Mouse (Mus musculus) cerebellum, postnatal 4 days (tissue): ENCODE data around the gene Lsm10.

Experiments
- DNase-seq, 2 experiments: peaks; one replicate each; pipeline ENCODE4 v3.0.0; 2022; ENCODE audit warnings: low spot score in 2 of 2, mixed read lengths in 1 of 2

Gene Lsm10

DNA sequence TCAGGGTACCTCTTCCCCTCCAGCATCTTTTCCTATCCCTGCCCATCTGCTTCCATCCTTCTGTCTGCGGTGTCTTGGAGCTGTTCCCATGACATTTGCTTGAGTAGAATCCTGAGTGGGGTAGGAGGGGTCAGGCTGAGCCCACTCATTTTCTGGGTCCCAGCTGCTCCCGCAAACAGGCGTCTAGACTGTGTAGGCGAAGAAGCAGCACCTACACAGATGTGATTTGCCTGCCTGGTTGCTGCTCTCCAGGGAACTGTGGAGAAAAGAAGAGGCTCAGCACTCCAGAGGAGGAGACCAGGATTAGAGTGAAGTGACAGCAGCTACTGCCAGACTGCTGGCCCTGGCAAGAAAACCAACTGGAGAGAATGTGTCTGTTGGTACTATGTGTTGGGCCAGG lies 22.2 kb downstream of the Lsm10 start:
- DNase-seq, result no peak

DNA sequence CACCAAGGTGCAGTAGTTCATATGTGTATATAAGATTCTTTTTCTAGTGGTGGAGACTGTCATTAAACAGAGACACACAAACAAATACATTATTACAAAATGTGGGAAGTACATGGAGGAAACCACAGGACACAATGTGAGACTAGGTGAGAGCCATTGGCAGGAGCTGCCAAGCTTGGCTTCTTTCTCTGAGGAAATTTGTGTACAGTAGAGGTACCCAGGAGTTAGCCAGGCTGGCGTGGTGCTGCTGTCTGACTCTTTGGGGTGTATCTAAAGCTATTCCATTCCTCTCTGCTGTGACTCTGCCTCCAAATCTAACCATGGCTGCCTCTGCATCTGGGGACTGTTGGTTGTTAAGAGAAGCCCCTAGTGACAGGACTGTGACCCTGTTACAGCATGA lies 22.6 kb downstream of the Lsm10 start:
- DNase-seq, result no peak

DNA sequence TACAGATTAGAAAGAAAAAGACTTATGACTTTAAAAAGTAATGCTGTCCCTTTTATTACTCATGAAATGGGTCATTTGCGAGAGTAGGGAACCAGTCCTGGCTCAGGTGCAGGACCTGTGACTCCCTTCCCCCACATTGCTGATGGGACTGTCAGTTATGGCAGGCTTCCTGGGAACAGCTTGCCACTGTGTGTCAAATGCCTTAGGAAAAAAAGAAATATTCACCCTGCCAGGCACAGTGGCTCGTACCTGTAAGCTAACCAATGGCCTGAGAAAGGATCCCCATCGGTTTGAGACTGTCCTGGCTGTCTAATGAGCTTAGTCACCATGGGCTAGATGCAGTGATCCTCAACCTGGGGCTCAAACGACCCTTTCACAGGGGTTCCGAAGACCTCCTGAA lies 23.6 kb downstream of the Lsm10 start:
- no peak for DNase-seq

DNA sequence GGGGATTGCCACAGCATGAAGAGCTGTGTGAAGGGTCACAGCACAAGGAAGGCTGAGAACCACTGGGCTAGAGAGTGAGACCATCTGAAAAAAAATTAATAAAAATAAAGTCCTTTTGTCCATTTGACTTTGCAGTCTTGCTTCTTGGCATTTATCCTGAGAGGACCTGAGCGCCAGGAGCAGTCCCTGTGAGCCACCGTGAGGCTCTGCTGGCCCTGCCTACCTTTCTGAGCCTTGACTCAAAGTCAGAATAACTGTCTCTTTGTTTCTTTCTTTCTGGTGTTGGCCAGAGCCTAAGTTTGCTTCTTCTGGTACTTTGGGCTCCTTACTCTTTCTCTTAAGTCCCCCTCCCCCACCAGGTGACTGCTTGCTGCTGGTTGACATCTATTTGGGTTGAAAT lies 24.1 kb downstream of the Lsm10 start:
- no peak for DNase-seq

DNA sequence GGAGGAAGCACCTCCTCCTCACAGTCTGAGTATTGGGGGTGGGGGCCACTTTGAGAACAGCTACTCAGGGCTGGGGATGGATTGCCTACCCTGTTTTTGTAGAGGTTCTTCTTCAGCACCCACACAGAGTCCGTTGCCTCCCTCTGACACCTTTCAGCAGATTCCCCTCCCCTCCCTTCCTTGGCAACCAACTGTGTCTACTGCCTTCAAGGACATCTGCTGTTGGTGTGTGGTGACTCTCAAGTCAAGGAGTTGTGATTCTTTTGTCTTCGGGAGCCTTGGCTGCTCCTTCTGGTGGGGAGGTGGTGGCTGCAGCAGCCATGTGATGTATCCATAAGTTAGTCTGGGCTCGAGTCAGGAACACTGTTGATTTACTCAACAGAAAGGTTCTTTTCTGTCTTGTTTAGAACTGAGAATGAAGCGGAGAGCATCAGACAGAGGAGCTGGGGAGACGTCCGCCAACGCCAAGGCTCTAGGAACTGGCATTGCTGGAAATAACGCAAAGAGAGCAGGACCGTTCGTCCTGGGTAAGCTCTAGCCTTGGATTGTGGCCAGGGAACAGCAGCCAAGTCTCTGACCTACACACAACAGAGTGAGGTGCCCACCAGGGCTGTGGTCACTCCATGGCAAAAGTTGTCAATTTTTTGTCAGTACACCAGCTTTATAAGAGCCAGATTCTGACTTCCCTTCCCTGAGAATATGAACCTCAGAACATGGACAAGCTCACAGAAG lies 27.1 kb downstream of the Lsm10 start:
- no peak for DNase-seq

DNA sequence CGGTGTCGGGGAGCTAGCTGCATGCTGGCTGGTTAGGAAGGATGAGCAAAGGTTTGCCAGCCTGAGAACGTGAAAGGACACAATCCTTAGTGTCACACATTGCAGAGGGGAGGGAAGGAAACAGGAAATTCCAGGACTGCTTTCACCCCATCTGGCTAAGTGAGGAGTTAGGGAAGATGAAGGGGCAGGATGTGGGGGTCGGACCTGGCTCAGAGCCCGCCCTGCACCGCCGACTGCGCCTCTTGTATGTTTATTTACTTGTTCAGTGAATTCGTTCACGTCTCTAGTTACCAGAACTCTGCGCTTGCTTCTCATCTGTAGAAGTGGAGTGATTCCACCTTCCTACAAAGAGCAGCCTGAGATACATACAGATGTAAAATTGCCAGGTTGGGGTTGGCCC lies 34.1 kb downstream of the Lsm10 start:
- DNase-seq, result no peak

DNA sequence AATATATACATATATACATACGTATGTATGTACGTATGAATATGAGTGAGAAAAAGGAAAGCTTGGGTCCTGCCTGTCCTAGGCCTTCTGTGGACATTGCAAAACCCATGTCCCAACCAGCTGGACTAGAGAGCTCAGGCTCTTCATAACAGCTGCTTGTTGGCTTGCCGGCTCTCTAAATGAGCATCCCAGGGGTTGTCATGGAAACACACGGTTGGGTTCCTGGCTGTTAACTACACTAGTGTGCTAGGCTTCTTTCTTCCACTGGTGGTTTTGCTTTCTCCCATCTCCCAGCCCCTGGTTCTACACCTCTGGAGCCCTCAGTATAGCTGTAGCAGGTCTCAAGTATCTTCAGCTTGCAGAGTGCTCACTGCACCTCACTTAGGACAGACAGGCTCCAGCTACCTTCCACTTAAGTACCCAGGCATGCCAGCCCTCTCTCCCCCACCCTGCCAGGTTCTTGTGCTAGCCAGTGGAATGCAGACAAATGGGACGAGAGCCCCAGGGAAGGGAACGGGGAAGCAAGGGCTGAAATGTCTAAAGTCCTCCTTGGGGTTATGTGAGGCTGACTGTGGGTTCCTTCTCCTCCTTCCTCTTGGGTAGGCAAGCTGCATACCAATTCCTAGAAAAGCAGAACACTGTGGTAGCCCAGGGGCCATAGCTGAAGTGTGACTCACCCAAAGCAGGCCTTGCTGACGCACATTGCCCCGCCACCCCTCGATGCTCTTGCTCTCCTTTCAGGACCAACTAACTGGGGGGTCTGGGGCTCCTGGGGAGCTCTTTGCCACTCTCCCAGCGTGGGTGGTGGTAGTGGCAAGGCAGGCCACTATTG lies 35.1 kb downstream of the Lsm10 start:
- peak in 1 of 2 experiments; percentile 67 for DNase-seq

DNA sequence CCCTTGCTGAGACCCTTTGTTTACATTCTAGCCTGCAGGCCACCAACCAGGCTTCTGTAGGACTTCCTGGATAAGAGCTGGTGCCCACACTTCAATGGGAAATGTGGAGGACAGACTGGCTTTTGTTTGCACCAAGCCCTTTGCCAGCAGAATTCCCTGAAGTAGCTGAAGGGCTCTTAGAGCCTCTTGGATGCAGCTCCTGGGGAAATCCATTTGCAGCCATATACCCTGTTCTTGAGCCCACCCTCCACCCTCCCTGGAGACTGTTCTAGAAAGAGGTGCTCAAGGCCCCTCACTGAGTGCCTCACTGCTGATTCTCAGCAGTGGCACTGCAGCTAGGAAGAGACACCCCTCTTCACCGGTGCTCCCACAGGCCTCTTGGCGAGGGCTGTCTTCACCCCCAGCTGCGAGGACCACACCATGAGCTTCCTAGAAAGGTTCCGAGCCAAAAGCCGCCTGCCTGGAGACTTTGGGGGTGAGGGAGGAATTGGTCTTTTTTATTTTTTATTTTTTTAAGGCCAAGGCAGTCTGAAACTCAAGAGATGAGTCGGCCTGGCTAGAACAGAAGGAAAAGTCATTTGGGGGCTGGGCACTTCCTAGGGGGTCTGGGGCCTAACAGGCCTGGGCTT lies 36.3 kb downstream of the Lsm10 start:
- no peak for DNase-seq

DNA sequence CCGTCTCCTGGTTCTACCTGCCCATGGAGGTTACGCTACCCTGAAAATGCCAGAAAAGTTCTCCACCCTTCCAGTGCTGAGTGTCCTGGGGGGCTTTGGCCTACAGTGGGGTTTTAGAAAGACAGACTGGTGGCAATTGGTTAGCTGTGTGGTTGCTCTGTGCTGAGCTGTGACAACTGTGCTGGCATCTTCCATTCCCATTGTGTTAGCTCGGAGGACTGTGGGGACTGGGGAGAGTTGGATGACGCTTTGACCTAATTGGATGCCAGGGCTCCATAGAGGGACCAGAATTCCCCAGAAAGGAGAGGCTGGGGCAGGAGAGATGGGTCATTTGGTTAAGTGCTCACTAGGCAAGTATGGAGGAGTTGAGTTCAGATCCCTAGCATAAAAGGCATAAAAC lies 37.8 kb downstream of the Lsm10 start:
- no peak for DNase-seq

DNA sequence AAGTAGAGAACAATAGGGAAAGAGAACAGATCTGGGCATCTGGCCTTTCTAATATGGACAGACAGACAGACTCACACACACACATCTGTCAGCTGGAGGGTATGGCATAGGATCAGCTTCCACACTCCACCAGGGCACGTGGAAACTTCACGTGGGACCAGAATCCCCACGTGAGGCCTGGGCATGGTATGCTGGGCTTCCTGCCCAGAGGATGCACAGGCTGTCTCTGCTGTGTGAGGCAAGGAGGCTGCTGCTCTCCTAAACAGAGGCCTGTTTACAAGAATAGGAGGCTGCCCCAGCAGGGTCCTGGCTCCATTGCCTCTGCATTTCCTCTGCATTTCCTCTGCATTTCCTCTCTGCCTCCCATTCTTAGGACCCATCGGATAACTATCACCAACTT lies 38.2 kb downstream of the Lsm10 start:
- no peak for DNase-seq

DNA sequence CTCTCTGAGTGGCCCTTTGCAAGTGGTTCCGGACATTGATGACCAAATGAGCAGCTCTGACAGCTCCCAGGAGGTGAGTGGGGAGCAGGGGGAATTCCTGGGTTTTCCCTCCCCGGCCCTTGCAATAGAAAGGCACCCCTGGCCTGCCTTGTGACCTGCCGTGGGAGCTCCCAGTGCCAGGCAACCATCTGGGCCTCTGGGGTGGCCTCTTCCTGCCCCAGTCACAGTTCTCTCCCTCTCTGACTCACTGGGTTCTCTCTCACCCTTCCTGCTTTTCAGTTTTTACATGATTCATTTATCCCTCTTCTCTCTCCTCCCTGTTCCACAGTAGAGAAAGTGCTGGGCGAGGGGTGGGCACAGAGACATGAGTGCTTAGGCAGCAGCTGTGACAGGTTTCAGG lies 41.4 kb downstream of the Lsm10 start:
- no peak for DNase-seq

DNA sequence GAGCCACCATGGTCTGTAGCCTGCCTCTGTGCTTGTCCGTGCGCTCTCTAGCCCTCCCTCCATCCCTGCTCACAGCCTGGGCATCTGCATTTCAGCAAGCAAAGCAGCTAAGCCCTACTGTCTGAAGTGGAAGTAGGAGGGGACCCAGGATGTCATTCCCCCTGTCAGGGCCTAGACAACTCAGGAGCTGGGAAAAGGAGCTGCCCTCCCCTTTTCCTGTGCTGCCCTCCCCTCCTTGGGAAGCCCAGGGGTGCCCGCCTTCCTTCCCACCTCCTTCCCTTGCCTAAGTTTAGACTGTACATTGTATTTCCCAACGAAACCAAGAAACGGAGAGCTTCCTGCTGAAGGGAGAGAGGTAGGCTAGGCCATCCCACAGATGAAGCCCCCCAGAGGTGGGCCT lies 44.6 kb downstream of the Lsm10 start:
- DNase-seq, result no peak

DNA sequence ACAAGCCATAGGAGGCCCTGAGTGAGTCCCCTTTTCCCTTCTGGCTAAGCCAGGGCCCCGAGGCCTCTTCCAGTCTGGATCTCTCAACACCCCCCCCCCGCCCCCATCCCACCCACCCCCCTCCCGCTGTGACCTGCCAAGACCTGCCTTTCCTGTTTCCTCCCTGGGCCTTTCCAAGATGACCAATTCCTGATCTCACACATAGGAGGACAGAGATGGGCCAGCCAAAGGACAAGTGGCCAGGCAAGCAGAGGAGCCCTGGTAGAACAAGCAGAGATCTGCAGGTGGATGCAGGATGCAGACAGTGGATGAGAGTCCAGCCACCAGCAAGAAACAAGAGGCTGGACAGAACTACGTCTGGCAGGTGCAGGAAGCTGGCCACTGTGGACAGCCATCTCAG lies 49.0 kb downstream of the Lsm10 start:
- no peak for DNase-seq

DNA sequence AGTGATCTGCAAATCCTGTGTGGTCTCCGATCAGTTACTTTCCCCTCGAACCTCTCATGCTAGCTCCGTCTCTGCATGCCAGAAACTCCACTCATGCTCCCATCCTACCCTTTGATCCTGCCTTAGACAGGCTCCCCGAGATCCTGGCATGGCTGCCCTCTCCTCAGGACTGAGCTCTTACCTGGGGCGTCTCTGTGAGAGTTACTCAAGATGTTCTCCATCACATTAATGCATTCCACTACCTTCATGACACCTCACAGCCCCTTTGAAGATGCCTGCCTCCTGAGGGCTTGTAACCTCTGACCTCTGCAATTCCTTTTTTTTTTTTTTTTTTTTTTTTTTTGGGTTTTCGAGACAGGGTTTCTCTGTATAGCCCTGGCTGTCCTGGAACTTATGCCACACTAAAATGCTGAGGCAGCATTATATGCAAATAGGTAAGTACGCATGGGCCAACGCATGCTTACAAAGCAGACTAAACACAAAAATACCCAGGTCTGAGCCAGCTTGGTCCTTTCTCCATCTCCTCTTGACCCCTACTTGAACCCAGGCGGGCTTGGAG lies 50.6 kb downstream of the Lsm10 start:
- DNase-seq, result no peak

DNA sequence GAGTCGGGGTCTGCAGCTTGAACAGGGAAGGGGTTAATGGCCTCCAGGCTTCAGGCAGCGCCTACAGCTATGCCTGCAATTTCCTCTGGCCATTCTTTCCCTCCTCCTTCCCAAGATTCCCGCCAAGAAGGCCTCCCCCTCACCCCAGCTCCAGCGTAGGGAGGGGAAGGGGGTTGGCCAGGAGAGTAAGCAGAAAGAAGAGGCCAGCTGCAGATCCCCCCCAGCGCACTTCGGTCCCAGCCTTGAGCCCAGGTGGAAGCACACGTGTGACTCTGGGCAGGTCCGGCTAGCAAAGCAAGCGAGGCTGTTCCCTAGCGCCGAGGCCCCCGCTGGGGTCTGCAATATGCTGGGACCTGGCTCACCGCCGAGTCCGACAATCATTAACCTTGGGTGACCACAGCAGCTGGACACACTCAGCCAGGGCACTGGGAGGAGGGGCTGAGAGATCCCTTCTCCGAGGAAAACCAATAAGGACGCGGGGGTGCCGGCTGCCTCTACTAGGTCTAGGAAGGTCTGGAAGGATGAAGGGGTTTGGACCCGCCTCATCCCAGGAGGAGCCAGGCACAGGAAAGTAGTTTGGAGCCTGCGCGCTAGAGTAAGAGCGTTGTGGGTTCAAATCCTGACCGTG lies 51.2 kb downstream of the Lsm10 start, which contains the start of gene Eva1b:
TSS of gene Eva1b (plus strand) at position 212 of the 628 bp plus-strand sequence.
- DNase-seq, result peak in 1 of 2 experiments; percentile 42
